Mouse (Mus musculus): ENCODE data around the gene Als2cl. TPM values are rescaled to one million over a fixed set of nuclear protein-coding genes. Genes with fewer than 3 reads are reported as not detected.

The Als2cl gene
- total RNA-seq, 1 experiment from 2014 or later, result 22.1 TPM

- DNase-seq, result no peak
These were observed 1.1 kb downstream of the Als2cl start for GRCm38 (mm10) chr9:110880772-110881171.

GRCm38 (mm10) chr9:110881953-110882352 lies 2.3 kb downstream of the Als2cl start:
- no peak for DNase-seq

- DNase-seq, result no peak
These were observed 8.0 kb downstream of the Als2cl start for GRCm38 (mm10) chr9:110887388-110888303.

GRCm38 (mm10) chr9:110888935-110889334 lies 9.3 kb downstream of the Als2cl start:
- no peak for DNase-seq

GRCm38 (mm10) chr9:110890026-110890783 lies 10.5 kb downstream of the Als2cl start:
- DNase-seq, result no peak

- DNase-seq, result no peak
These were observed 11.6 kb downstream of the Als2cl start for GRCm38 (mm10) chr9:110891077-110891828.

- DNase-seq, result no peak
These were observed 12.9 kb downstream of the Als2cl start for GRCm38 (mm10) chr9:110892552-110892951.

- DNase-seq, result no peak
These were observed 13.8 kb downstream of the Als2cl start for GRCm38 (mm10) chr9:110893429-110893828.

GRCm38 (mm10) chr9:110895507-110895906 lies 15.8 kb downstream of the Als2cl start:
- no peak for DNase-seq

- no peak for DNase-seq
These were observed 16.3 kb downstream of the Als2cl start for GRCm38 (mm10) chr9:110895994-110896393.

GRCm38 (mm10) chr9:110896595-110896994 lies 16.9 kb downstream of the Als2cl start:
- DNase-seq, result no peak

GRCm38 (mm10) chr9:110899451-110900008 lies 19.9 kb downstream of the Als2cl start:
- DNase-seq, result no peak

- no peak for DNase-seq
These were observed 21.5 kb downstream of the Als2cl start for GRCm38 (mm10) chr9:110901204-110901603.

- DNase-seq, result no peak
These were observed 22.6 kb downstream of the Als2cl start for GRCm38 (mm10) chr9:110902271-110902670.

- DNase-seq, result no peak
These were observed 27.6 kb downstream of the Als2cl start for GRCm38 (mm10) chr9:110907201-110907837.

GRCm38 (mm10) chr9:110907838-110908630 lies 28.4 kb downstream of the Als2cl start:
- no peak for DNase-seq

- DNase-seq, result no peak
These were observed 29.0 kb downstream of the Als2cl start for GRCm38 (mm10) chr9:110908631-110909016.

GRCm38 (mm10) chr9:110909371-110909967 lies 29.8 kb downstream of the Als2cl start:
- no peak for DNase-seq

GRCm38 (mm10) chr9:110914631-110915236 lies 35.1 kb downstream of the Als2cl start:
- no peak for DNase-seq

- DNase-seq, result no peak
These were observed 35.8 kb downstream of the Als2cl start for GRCm38 (mm10) chr9:110915466-110915865.
